Mouse (Mus musculus): ENCODE measurements around the gene Nrxn1. TPM values are rescaled to one million over a fixed set of nuclear protein-coding genes. Genes with fewer than 3 reads are reported as not detected.

Gene Nrxn1
- polyA plus RNA-seq, 1 experiment: 0.31 TPM

GRCm38 (mm10) chr17:90628469-90628868, 464.4 kb downstream of the Nrxn1 start:
- Histone ChIP-seq H3K4me1 (replicated peaks; ENCODE audit: control insufficient read depth, insufficient read depth, low read length) (no peaks in the 10 kb centered on the region), H3K4me3 (ENCODE audit: control insufficient read depth, insufficient read depth, low read length) (no peak overlapping the region), H3K27ac (ENCODE audit: control insufficient read depth, insufficient read depth, low read length) (no peak overlapping the region), H3K36me3 (ENCODE audit: control insufficient read depth, insufficient read depth, low read length) (no peaks in the 10 kb centered on the region), H3K27me3 (ENCODE audit: control insufficient read depth, insufficient read depth, low read length) (no peaks in the 10 kb centered on the region)
- DNase-seq: no peak
- TF ChIP-seq POLR2A (IDR thresholded peaks at IDR 0.05; ENCODE audit: control insufficient read depth, extremely low read depth, insufficient read depth, low read length, poor library complexity) (no peak), CTCF (IDR thresholded peaks at IDR 0.05; ENCODE audit: borderline replicate concordance, control insufficient read depth, extremely low read depth, insufficient read depth, low read length, poor library complexity) (no peak)
- 21% methylated on average over 2 of the region's 2 CpGs for WGBS

DNA sequence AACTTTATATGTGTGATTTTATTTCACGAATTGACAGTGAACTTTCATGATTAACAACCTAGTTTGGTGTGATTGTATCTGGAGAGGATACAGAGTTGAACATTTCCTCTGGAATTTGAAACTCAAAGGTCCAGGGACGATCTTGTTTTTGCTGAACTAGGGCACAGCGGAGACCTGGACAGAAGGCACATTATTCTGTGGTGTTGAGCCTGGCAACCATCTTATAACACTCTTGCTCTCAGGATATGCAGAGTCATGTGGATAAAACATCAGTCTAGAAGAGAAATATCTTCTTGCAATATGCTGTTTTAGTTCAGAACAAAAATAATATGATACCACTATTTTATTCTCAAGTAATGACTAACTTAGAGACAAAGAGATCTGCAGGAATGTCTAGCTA, 464.9 kb downstream of the Nrxn1 start:
- TF ChIP-seq POLR2A (IDR thresholded peaks at IDR 0.05; ENCODE audit: control insufficient read depth, extremely low read depth, insufficient read depth, low read length, poor library complexity) (no peak), CTCF (IDR thresholded peaks at IDR 0.05; ENCODE audit: borderline replicate concordance, control insufficient read depth, extremely low read depth, insufficient read depth, low read length, poor library complexity) (no peak)
- H3K27me3 ChIP-seq (ENCODE audit: control insufficient read depth, insufficient read depth, low read length): no peaks in the 10 kb centered on the region
- 82% methylated on average over 3 of the region's 3 CpGs for WGBS
- H3K4me3 ChIP-seq (ENCODE audit: control insufficient read depth, insufficient read depth, low read length): no peak overlapping the region
- H3K4me1 ChIP-seq (replicated peaks; ENCODE audit: control insufficient read depth, insufficient read depth, low read length): no peaks in the 10 kb centered on the region
- H3K36me3 ChIP-seq (ENCODE audit: control insufficient read depth, insufficient read depth, low read length): no peaks in the 10 kb centered on the region
- H3K27ac ChIP-seq (ENCODE audit: control insufficient read depth, insufficient read depth, low read length): no peak overlapping the region
- DNase-seq: no peak

- no peaks in the 10 kb centered on the region for H3K27me3 ChIP-seq (ENCODE audit: control insufficient read depth, insufficient read depth, low read length)
- 92% methylated on average over 3 of the region's 3 CpGs for WGBS
Observed at GRCm38 (mm10) chr17:90627395-90627794, 465.5 kb downstream of the Nrxn1 start.

GRCm38 (mm10) chr17:90624591-90625266, 468.1 kb downstream of the Nrxn1 start:
- no peak for TF ChIP-seq CTCF (IDR thresholded peaks at IDR 0.05; ENCODE audit: borderline replicate concordance, control insufficient read depth, extremely low read depth, insufficient read depth, low read length, poor library complexity)
- no peak for TF ChIP-seq POLR2A (IDR thresholded peaks at IDR 0.05; ENCODE audit: control insufficient read depth, extremely low read depth, insufficient read depth, low read length, poor library complexity)
- WGBS: 76% methylated on average over 1 of the region's 1 CpGs

More at GRCm38 (mm10) chr17:90627395-90627794, 465.5 kb downstream of the Nrxn1 start:
- H3K27ac ChIP-seq (ENCODE audit: control insufficient read depth, insufficient read depth, low read length): no peak overlapping the region
- DNase-seq: no peak
- H3K4me1 ChIP-seq (replicated peaks; ENCODE audit: control insufficient read depth, insufficient read depth, low read length): no peaks in the 10 kb centered on the region
- H3K4me3 ChIP-seq (ENCODE audit: control insufficient read depth, insufficient read depth, low read length): no peak overlapping the region
- TF ChIP-seq POLR2A (IDR thresholded peaks at IDR 0.05; ENCODE audit: control insufficient read depth, extremely low read depth, insufficient read depth, low read length, poor library complexity): no peak
- no peak for TF ChIP-seq CTCF (IDR thresholded peaks at IDR 0.05; ENCODE audit: borderline replicate concordance, control insufficient read depth, extremely low read depth, insufficient read depth, low read length, poor library complexity)
- H3K36me3 ChIP-seq (ENCODE audit: control insufficient read depth, insufficient read depth, low read length): no peaks in the 10 kb centered on the region

GRCm38 (mm10) chr17:90621828-90622227, 471.0 kb downstream of the Nrxn1 start:
- no peak for DNase-seq
- H3K27me3 ChIP-seq (ENCODE audit: control insufficient read depth, insufficient read depth, low read length): no peaks in the 10 kb centered on the region
- no peak overlapping the region for H3K4me3 ChIP-seq (ENCODE audit: control insufficient read depth, insufficient read depth, low read length)
- H3K36me3 ChIP-seq (ENCODE audit: control insufficient read depth, insufficient read depth, low read length): no peaks in the 10 kb centered on the region
- no peak overlapping the region for H3K27ac ChIP-seq (ENCODE audit: control insufficient read depth, insufficient read depth, low read length)
- H3K4me1 ChIP-seq (replicated peaks; ENCODE audit: control insufficient read depth, insufficient read depth, low read length): no peaks in the 10 kb centered on the region
- WGBS: 93% methylated on average over 4 of the region's 4 CpGs
- TF ChIP-seq CTCF (IDR thresholded peaks at IDR 0.05; ENCODE audit: borderline replicate concordance, control insufficient read depth, extremely low read depth, insufficient read depth, low read length, poor library complexity): no peak

More at GRCm38 (mm10) chr17:90624591-90625266, 468.1 kb downstream of the Nrxn1 start:
- DNase-seq: no peak
- H3K27ac ChIP-seq (ENCODE audit: control insufficient read depth, insufficient read depth, low read length): no peak overlapping the region
- no peak overlapping the region for H3K4me3 ChIP-seq (ENCODE audit: control insufficient read depth, insufficient read depth, low read length)
- no peaks in the 10 kb centered on the region for H3K36me3 ChIP-seq (ENCODE audit: control insufficient read depth, insufficient read depth, low read length)
- H3K4me1 ChIP-seq (replicated peaks; ENCODE audit: control insufficient read depth, insufficient read depth, low read length): no peaks in the 10 kb centered on the region
- no peaks in the 10 kb centered on the region for H3K27me3 ChIP-seq (ENCODE audit: control insufficient read depth, insufficient read depth, low read length)

DNA sequence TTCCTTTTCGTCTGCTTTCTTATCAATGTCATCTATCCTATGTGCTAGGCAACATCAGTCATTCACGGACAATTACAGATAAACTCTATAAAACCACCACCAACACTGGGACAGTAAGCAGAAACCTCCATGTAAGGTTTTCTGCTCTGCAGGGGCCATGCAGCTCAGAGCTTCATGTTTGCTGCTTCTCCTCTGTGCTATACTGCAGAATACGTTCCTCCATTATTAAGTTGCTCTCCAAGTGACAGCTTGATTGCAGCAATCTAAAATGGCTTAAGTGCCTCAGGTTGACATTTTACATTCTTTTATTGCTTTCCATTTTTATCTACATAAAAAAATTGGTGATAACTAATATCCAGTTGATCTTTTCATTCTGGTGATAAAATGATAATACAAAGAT, 477.9 kb downstream of the Nrxn1 start:
- H3K4me1 ChIP-seq (replicated peaks; ENCODE audit: control insufficient read depth, insufficient read depth, low read length): no peaks in the 10 kb centered on the region
- H3K36me3 ChIP-seq (ENCODE audit: control insufficient read depth, insufficient read depth, low read length): no peaks in the 10 kb centered on the region
- H3K4me3 ChIP-seq (ENCODE audit: control insufficient read depth, insufficient read depth, low read length): no peak overlapping the region
- H3K27me3 ChIP-seq (ENCODE audit: control insufficient read depth, insufficient read depth, low read length): no peaks in the 10 kb centered on the region
- WGBS: 92% methylated on average over 3 of the region's 3 CpGs
- H3K27ac ChIP-seq (ENCODE audit: control insufficient read depth, insufficient read depth, low read length): no peak overlapping the region
- no peak for DNase-seq
- no peak for TF ChIP-seq POLR2A (IDR thresholded peaks at IDR 0.05; ENCODE audit: control insufficient read depth, extremely low read depth, insufficient read depth, low read length, poor library complexity)
- TF ChIP-seq CTCF (IDR thresholded peaks at IDR 0.05; ENCODE audit: borderline replicate concordance, control insufficient read depth, extremely low read depth, insufficient read depth, low read length, poor library complexity): no peak

GRCm38 (mm10) chr17:90607427-90607806, 485.5 kb downstream of the Nrxn1 start:
- TF ChIP-seq CTCF (IDR thresholded peaks at IDR 0.05; ENCODE audit: borderline replicate concordance, control insufficient read depth, extremely low read depth, insufficient read depth, low read length, poor library complexity) (no peak), POLR2A (IDR thresholded peaks at IDR 0.05; ENCODE audit: control insufficient read depth, extremely low read depth, insufficient read depth, low read length, poor library complexity) (no peak)
- H3K4me3 ChIP-seq (ENCODE audit: control insufficient read depth, insufficient read depth, low read length): no peak overlapping the region
- H3K27me3 ChIP-seq (ENCODE audit: control insufficient read depth, insufficient read depth, low read length): no peaks in the 10 kb centered on the region
- no peaks in the 10 kb centered on the region for H3K36me3 ChIP-seq (ENCODE audit: control insufficient read depth, insufficient read depth, low read length)
- no peaks in the 10 kb centered on the region for H3K4me1 ChIP-seq (replicated peaks; ENCODE audit: control insufficient read depth, insufficient read depth, low read length)
- no peak for DNase-seq
- no peak overlapping the region for H3K27ac ChIP-seq (ENCODE audit: control insufficient read depth, insufficient read depth, low read length)

All from thymus, adult 2 months (tissue).